Mouse (Mus musculus) granulocyte monocyte progenitor cell, adult 5-6 weeks (primary cell): ENCODE results near the gene Capsl. TPM values are rescaled to one million over a fixed set of nuclear protein-coding genes. Genes with fewer than 3 reads are reported as not detected.

Source experiments
- total RNA-seq, 2 experiments: library from RNA; stranded (forward) in 1 of 2; stranded (reverse) in 1 of 2; fragments of 200-712, 200-1000 nt in 1 of 2; fragments of >200 nt in 1 of 2; fragmentation: Nextera tagmentation in 1 of 2; gene quantifications; 2 replicates each; pipeline ENCODE4 v1.2.3; 2014 to 2017

Gene Capsl
- total RNA-seq, 2 experiments from 2014 or later = not detected

Other genes with a start within 250 kb of the Capsl start
- not detected in 2 replicates for gene Ugt3a1, start 159.1 kb upstream of the Capsl start, total RNA-seq (2014; fragmentation: Nextera tagmentation)
- not detected in 2 replicates for gene Ugt3a1, start 159.1 kb upstream of the Capsl start, total RNA-seq (2017)
- not detected in 2 replicates for gene Ugt3a2, start 100.5 kb upstream of the Capsl start, total RNA-seq (2014; fragmentation: Nextera tagmentation)
- gene Ugt3a2, start 100.5 kb upstream of the Capsl start, total RNA-seq (2017) = not detected in 2 replicates
- not detected in 2 replicates for gene Il7r, start 94.1 kb downstream of the Capsl start, total RNA-seq (2014; fragmentation: Nextera tagmentation)
- gene Il7r, start 94.1 kb downstream of the Capsl start, total RNA-seq (2017) = 0.09 TPM in 1 of 2 replicates, not detected in the other